Mouse (Mus musculus) urinary bladder, postnatal 0 days (tissue): ENCODE measurements around the gene Dspp. TPM values are rescaled to one million over a fixed set of nuclear protein-coding genes. Genes with fewer than 3 reads are reported as not detected.

ENCODE experiments used
- polyA plus RNA-seq: library from polyadenylated mRNA; unstranded; fragments of >200 nt; fragmentation: Nextera tagmentation; extraction: Ambion mirVana; gene quantifications from 2 replicates; pipeline ENCODE4 v1.2.1, GENCODE M21; 2015

The Dspp gene
- not detected in 2 replicates for polyA plus RNA-seq

GRCm38 (mm10) chr5:104170412-104170811, at the start of gene Dspp:
Gene Dspp, plus strand, starts transcription at chr5:104170712.

GRCm38 (mm10) chr5:104202351-104202750, 31.8 kb downstream of the Dspp start, which contains the start of gene Dmp1:
Gene Dmp1, plus strand, starts transcription at chr5:104202613.

Other genes starting within 250 kb of the Dspp start
- 0.28 and 0.69 TPM in 2 replicates for gene Hsd17b13, start 193.3 kb upstream of the Dspp start, polyA plus RNA-seq
- gene Hsd17b11, start 148.8 kb upstream of the Dspp start, polyA plus RNA-seq: 8.6 and 9.7 TPM in 2 replicates
- gene Nudt9, start 124.4 kb upstream of the Dspp start, polyA plus RNA-seq: 48.2 and 50.9 TPM in 2 replicates
- gene Gm17660, start 93.1 kb upstream of the Dspp start, polyA plus RNA-seq: not detected in 2 replicates
- gene Sparcl1, start 57.0 kb upstream of the Dspp start, polyA plus RNA-seq: 654 and 776 TPM in 2 replicates
- gene Dmp1, start 31.9 kb downstream of the Dspp start, polyA plus RNA-seq: 0.08 and 0.11 TPM in 2 replicates
- gene Ibsp, start 128.5 kb downstream of the Dspp start, polyA plus RNA-seq: 0.44 and 0.48 TPM in 2 replicates
- not detected in 2 replicates for gene Mepe, start 154.6 kb downstream of the Dspp start, polyA plus RNA-seq